Mouse (Mus musculus) megakaryocyte-erythroid progenitor cell, adult 5-6 weeks (primary cell): Measurements from ENCODE around the gene Polr1b. TPM values are rescaled to one million over a fixed set of nuclear protein-coding genes. Genes with fewer than 3 reads are reported as not detected.

ENCODE experiments used
- ATAC-seq: replicated peaks from 2 replicates; pipeline ENCODE4 v1.8.0; 2016; ENCODE audit warnings: mild to moderate bottlenecking, inconsistent platforms; ENCODE audit not compliant: severe bottlenecking, poor library complexity, low FRiP score, low TSS enrichment
- total RNA-seq, 2 experiments: library from RNA; stranded (forward) in 1 of 2; stranded (reverse) in 1 of 2; fragments of 200-1000, 215-1000 nt in 1 of 2; fragments of >200 nt in 1 of 2; fragmentation: Nextera tagmentation in 1 of 2; gene quantifications; 2 replicates each; pipeline ENCODE4 v1.2.3; 2014 to 2017

The Polr1b gene
- total RNA-seq, 2 experiments from 2014 or later, result 68.1 to 79.1 TPM

DNA sequence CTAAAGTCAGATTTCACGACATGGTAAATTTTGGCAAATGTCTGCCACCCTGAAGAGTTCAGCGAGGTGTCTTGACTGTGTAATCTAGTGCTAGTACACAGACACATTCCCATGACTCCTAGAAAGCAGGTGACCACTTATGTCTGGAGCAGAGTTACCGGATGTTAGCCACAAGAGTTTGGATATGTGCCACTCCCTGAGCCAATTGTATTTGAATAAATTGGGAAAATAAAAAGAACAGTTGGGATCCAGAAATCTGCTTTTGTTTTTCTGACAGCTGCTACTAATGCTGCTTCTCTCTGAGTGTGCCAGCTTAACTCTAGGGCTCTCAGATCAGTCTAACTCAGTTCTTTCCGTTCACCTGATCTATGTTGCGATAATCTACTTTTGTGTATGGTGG, 12.1 kb downstream of the Polr1b start:
- no peak for ATAC-seq

DNA sequence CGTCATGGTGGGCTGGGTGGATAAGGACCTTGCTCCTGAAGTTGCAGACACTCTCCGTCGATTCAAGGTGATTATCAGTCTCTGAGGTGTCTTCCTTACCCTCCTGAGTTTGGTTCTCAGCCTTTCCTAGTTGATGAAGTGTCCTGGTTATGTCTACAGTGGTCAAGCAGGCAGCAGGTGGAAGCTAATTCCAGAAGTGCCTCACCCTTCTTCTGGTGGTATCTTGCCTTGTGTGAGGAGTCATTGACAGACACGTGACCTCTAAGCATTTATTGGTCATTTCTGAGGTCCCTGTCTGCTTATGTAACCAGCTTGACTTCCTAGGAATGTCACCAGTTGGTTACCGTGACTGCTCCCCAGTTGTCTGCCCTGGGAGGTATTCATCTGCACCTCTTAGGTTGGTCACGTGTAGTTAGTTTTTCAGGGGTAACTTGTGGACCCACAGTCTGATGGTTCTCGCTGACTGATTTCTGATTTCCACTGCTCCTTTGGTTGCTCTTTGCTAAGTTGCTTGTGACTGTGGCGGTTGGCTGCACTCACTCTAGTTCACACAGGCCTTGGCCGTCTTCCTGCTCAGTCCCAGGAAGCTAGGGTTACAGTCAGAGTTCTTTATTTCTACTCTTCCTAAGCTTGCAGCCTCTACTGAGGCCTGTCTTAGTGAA, 15.0 kb downstream of the Polr1b start:
- no peak for ATAC-seq

DNA sequence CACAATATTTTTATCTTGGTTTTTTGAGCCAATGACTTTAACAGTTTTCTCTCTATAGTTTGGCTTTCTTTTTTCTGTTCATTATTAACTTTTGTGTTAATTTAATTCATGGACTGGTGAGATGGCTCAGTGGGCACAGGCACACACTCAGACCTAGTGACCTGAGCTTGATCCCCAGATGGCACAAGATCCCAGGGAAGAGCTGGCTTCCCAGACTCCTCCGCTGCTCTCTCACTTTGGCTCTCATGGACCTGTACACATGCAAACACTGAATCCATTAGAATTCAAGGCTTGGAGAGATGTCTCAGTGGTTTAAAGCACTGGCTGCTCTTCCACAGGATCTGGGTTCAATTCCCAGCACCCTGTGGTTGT, 15.6 kb downstream of the Polr1b start:
- no peak for ATAC-seq

DNA sequence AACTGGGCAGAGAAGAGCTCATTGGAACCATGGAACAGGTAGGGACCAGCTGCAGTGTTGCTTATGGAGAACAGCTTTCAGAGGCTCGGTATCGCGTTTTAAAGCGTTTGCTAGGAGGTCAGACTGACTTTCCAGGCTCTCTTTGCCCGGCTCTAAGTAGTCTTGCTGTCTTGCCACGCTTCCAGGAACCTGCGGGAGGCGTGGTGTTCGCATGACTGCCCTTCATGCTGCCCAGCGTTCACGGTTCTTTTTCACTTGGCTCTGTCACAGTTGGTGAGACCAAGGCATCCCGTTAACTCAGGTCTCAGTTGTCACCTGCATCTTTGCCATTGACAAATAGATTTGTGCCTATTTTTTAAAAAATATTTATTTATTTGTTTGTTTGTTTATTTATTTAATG, 17.3 kb downstream of the Polr1b start:
- no peak for ATAC-seq

DNA sequence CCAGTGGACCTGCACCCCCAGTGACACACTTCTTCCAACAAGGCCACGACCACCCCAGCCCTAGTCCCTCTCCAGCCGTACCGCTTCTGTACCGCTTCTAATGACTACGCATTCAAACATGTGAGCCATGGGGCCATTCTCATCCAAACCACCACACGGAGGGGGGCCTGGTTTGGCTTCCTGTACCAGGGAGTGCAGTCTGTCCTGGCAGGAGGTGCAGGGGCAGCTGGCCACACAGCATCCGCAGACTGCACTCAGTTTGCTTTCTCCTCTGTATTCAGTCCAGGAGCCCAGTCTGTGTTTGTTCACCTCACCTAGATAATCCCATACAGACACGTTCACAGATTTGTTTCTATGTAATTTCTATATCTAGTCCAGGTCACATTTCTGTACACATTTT, 21.2 kb downstream of the Polr1b start:
- no peak for ATAC-seq

DNA sequence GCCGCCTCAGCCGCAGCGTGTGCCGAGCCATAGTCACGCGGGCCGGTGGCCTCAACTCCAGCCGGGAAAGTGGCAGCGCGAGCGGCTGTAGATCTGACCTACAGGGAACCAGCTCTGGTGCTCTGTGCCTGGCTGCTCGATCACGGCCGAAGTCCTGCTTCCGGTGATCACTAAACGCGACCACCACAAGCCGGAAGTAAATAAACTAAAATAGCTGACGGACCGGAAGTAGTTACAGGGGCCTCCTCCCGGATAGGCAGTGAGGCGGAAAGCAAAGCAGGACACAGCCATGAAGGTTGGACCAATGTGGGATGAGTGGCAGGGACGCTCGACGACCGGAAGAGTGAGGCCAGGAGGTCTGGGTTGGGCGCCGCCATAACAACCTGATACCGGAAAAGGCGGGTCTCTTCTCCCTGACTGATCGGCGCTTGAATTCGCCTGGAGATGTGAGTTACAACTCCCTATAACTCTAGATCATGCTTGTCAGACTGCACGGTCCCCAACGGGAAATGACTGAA, 28.7 kb downstream of the Polr1b start, which contains the start of gene Chchd5:
Gene Chchd5, plus strand, starts transcription at position 289 of the 518 bp plus-strand sequence.
- ATAC-seq, result peak; percentile 98

DNA sequence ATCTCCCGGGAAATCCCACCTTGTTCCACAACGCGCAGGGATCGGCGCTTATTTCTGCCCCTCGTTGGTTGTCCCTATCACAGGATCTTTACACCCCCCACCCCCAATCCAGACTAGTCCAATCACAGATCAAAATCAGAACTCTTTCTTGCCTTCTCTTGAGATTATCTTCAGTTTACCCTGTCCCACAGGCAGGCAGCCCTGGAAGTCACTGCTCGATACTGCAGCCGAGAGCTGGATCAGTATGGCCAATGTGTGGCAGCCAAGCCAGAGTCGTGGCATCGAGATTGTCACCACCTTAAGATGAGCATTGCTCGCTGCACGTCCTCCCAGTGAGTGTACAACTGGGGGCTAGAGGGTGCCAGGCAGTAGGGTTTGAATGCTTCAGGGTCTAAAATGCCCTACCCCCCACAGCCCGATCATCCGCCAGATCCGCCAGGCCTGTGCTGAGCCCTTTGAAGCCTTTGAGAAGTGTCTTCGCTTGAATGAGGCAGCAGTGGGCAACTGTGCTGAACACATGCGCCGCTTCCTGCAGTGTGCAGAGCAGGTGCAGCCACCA, 29.3 kb downstream of the Polr1b start:
- ATAC-seq, result peak; percentile 13

DNA sequence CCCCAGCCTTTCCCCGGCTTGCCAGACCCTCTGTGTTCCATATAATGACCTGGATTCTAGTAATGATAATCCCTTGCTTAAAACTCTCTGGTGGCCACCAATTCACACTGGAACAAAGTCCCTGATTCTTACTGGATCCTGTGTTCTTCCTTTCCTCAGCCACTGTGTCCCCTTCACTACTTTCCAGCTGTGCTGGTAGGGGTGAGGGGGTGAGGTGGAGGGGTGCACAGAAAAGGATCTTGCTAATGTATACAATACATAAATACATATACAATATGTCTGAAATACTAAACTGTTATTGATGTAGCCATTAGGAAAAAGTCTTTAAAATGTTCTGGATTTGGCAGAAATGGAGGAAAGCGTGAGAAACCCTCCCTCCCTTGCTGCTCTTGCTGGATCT, 30.0 kb downstream of the Polr1b start:
- ATAC-seq, result no peak

DNA sequence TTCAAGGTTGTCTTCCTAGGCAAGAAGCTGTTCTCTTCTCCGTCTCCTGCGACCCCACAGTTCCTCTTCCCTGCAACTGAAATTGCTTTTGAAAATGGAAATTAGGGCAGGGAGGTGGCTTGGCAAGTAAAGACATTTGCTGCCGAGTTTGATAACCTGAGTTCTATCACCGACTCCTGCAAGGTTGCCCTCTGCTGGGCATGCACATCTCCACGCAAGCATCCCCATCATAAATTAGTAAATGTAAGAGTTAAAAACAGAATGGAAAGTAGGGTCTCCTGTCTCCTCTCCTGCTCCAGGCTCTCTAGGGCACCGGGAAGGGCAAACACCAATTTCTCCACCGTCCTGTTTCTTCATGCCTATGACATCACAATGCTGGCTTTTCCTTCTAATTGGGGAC, 31.4 kb downstream of the Polr1b start:
- ATAC-seq, result no peak

DNA sequence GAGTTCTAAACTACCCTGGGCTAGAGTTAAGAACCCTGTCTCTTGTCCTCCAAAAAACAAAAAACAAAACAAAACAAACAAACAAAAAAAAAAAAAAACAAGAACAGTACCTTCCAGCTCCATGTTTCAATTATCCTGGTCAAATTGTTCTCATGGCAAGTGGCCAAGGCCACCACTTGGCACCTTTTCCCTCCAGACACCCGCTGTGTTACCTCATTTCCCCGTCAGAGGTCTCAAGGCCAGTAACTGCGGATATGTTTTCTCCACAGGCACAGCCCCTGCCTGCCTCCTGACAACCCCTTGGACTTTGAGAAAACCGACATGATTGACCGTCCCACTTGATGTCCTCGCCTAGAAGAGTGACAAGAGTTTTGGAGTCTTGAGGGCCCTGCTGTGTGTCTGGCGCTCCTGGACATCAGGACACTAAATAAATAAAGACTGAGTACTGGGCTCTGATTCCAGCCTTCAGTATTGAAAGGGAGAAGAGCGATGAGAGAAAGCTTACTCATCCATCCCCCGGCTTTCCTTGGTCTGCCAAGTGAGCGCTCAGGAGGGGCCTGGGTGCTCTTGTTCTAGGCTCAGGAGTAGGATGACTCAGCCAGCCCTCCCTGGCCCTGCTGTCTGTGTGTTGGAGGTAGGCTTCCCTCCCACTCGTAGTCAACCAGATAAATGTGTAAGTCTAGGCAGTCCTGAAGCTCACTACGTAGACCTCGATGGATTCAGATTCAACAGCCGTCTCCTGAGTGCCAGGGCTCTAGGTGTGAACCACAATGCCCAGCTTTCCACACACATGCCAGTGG, 32.4 kb downstream of the Polr1b start:
- ATAC-seq, result no peak

DNA sequence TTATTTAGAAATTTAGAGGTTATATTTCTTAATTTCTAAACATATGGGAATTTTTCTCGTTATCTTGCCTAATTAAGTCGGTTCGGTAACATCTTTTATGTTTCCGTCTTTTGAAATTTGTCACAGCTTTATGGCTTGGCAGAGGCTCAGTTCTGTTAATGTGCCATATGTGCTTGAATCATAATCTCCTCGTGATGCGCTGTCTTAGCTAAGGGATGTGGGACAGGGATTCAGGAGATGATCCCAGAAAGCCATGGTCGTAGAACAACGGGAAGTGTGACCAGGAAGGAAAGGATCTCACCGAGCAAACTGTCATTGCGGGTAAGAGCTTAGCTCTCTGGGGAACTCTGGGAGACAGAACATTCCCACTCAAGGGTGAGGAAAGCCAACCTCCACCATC, 39.1 kb downstream of the Polr1b start:
- no peak for ATAC-seq

DNA sequence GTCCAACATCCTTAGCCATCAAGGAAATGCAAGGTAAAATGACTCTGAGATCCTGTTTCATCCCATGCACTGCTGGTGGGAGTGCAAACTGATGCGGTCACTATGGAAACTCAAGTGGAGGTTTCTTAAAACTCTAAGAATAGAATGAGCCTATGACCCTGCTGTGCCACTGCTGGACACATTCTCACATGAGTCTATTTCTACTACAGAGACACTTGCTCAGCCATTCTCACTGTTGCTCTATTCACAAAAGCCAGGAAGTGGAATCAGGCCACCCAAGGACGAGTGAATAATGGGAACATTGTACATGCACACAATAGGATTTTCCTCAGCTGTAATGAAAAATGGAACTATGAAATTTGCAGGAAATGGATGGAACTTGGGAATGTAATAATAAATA, 48.0 kb downstream of the Polr1b start:
- no peak for ATAC-seq

DNA sequence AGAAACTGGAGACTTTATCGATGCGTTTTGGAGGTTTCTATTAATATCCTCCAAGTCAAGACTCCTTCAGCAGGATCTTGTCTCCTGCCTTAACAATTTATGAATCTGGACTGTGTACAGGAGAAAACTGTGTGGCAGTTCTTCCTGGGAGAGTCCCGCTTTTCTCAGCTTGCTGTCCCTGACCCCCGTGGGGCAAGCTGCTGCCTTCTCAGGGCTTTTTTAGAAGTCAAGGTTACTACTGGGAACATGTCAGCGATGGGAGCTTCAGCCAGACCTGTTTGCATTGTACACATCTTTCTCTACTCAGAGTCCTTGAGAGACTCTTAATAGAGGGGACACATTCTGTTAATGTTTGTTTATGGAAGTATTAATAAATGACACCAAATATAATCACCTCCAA, 49.6 kb downstream of the Polr1b start:
- ATAC-seq, result no peak

DNA sequence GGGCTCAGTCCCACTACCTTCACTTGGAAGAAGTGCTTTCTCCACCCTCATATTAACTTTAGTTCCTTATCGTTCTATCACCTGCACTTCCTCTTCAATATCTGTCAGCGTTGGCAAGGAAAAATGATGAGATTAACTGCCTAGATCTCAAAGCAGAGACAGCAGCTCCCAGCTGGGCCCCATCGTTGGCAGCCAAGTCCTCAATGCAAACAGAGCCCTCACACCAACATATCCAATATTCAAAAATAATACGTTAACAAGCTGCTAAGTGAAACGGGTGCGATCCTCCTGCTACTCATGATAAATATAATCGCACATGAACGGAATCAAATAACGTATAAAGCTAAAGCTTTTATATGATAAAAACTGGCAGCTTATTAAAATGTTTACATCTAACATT, 50.3 kb downstream of the Polr1b start:
- no peak; the same call in 1 of the 2 replicates for ATAC-seq

DNA sequence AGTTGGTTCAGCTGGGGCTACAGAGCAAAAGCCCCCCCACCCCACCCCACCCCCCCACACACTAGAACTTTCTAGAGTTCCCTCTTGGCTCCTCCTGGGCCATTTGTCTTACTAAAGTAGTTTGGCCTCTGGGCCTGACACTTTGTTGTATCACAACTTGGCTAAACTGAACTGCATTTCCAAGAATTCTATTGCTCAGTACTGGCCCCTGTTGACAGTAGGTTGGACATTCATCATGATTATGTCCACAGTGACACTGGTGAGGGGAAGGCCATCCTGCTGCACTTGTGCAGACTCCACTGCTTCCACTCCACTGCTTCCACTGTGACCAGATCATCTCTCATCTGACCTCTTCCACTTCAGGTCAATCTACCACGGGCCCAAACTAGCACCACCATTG, 52.0 kb downstream of the Polr1b start:
- no peak for ATAC-seq

DNA sequence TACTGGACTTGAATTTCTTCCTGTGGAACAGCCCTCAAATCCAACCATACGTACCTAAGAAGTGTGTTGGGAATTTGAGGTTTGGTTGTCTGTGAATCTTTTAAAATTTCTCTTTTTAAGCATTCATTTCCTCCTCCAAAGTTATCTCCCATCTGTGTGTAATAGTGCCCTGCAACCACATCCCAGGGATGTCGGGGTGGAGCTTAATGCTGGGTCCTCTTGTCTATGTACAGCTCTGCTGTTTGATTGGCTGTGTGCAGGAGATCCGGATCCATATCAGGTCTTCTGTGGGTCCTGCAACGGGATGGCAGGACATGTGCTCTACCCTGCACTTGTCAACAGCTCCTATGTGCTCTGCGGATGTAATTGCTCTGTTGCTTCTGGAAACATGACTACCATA, 64.0 kb downstream of the Polr1b start:
- ATAC-seq, result no peak

DNA sequence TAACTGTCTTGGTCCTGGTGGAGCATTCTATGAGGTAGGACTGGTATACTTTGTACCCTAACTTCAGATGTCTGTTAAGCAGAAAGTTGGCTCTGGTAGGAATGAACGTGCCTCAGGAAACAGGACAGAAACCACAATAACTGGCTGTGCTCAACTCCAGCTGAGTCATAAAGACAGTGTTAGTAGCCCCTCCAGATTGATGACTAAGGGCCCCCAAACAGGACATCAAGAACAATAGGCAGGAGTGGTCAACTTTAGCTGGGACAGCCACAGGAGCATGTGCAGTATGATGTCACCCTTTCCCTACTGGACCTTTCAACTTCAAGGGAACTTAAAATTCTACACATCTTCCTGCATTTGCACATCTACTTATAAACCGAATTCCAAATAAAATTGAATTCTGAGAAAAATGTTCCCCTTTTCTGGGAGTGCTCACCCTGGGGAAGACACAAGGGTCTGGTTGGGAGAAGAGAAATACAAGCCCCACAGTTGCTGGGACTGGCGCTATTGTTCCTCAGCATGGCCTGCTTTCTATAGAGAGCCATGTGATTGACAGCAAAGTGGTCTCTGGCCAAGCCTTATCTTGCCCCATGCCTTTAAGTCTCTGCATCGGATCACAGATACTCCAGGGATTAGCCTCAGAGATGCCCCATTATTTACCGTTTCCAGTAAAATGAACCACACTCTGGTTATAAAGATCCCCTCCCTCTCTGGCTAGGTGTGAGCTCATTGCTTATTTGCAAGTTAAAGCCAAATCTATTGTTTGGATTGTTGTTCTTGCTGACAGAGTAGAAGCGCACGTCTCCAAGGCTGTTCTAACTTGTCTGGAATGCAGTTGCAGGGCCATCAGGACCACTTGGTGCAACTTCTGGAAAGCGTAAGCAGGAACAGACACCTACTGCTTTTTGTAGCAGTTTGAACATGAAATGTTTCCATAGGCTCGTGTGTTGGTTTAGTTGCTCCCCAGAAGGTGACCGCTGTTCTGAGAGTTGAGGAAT, 66.0 kb downstream of the Polr1b start:
- no peak for ATAC-seq

DNA sequence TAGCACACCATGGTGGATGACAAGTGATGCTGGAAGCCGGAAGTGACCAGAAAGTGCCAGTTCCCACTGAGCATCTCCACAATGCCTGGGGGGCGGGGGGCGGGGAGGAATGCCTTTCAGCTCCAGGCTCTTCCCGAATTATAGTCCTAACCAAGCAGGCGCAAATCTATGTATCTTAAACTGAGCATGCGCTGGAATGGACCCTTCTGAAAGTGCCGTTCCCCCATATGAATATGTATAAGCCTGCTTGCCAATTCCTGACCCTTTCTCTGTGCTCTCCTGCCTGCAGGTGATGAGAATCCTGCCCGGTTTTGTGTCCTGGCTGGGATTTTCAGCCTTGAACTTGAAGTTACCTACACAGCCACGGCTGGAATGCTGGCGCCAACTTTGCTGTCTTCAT, 72.6 kb downstream of the Polr1b start:
- ATAC-seq, result no peak

DNA sequence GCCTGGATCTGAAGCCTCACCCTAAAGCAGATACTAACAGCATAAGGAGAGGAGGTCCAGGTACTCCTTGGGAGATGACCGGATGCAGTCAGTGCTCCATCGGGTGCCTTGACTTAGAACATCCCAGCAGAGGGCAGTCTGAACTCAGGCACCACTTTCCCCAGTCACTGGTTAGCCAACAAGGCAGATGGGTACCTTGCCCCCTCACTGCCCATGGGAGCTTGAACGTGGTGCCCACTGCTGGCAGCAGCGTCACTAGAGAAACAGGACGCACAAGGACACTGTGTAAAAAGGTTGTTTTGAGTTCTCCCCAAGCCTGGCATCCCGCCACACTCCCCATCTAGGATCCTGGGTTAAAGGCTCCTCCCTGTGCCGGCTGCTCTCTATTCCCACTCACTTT, 73.7 kb downstream of the Polr1b start:
- peak; percentile 83 for ATAC-seq

DNA sequence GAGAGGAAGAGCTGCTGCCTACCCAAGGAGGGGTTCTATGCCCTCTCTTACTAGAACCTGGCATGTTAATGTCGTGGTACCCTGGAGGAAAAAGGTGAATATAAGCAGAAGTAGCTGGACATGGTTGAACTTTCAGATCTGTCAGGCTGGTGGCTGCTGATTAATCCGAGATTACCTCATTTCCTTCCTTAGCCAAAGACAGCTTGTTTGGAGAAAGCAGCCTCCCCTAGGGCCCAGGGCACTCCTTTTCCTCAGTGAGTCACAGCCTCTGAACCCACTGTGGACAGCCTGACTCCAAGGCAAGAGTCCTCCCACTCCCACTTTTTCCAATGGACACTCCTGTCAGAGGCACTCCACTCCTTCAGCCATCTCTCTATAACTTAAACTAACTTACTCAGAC, 74.8 kb downstream of the Polr1b start:
- ATAC-seq, result no peak
